Mouse (Mus musculus): ENCODE measurements at regions not wholly inside any gene's neighbourhood (a gene's known extent, or its start where the extent isn't known, plus 50 kb on each side); places are given as distances from the start of the nearest gene placed in this dataset.
"Not testable (repeated sequence)": the region's sequence is repeated elsewhere in the genome, so short reads cannot be mapped to it uniquely, and the experiment has no call there.

- DNase-seq (ENCODE audit: low read depth, low spot score): no peak
These were observed 524.7 kb upstream of the Kif18a start for GRCm38 (mm10) chr2:108755821-108756220.

DNA sequence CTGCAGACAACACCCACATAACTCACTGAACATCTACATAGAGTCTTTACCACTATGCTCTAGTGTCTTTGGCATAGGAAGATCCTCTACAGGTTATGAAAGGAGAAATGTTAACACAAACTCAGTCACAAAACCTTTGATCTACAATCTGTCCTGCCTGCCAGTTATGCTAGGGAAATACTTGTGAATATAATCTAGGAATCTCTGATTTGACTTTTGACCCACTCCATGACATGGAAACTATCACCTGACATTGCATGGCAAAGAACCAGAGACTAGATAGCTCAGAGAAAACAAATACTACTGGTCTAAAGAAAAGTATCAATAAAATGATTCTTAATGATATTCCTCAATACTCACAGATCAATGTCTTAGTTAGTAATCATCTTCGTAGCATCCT lies 524.3 kb upstream of the Kif18a start:
- WGBS: 87% methylated on average over 1 of the region's 1 CpGs
- no peak for DNase-seq (ENCODE audit: low read depth, low spot score)

More at GRCm38 (mm10) chr2:108755821-108756220, 524.7 kb upstream of the Kif18a start:
- WGBS: 28% methylated on average over 1 of the region's 1 CpGs

- 49% methylated on average over 4 of the region's 4 CpGs for WGBS
- DNase-seq (ENCODE audit: low read depth, low spot score): no peak
These were observed 515.8 kb upstream of the Kif18a start for GRCm38 (mm10) chr2:108764703-108765102.

DNA sequence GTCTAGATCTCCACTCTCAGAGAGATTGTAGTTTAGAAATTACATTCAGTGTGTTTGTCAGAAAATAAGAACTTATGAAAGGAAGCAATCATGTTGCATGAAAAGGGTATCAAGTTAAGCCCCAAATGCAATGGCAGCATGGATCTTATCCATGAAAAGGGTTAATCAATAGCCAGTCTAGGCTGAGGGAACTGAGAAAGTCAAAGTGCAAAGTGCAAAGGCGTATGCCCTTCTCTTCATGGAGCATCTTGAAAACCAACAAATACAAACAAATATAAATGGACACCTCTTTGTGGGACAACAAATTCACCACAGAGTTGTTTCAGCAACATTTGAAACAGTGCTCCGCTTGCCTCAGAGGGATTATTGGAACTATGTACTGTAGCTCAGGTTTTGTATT lies 514.1 kb upstream of the Kif18a start:
- 76% methylated on average over 2 of the region's 2 CpGs for WGBS
- no peak for DNase-seq (ENCODE audit: low read depth, low spot score)

- 89% methylated on average over 1 of the region's 1 CpGs for WGBS
These were observed 510.2 kb upstream of the Kif18a start for GRCm38 (mm10) chr2:108770383-108770782.

GRCm38 (mm10) chr2:108783457-108783856 lies 497.1 kb upstream of the Kif18a start:
- DNase-seq (ENCODE audit: low read depth, low spot score): peak; percentile 7

More at GRCm38 (mm10) chr2:108770383-108770782, 510.2 kb upstream of the Kif18a start:
- DNase-seq (ENCODE audit: low read depth, low spot score): no peak

GRCm38 (mm10) chr2:108785161-108785957 lies 495.2 kb upstream of the Kif18a start:
- 79% methylated on average over 19 of the region's 19 CpGs for WGBS
- no peak for DNase-seq (ENCODE audit: low read depth, low spot score)

DNA sequence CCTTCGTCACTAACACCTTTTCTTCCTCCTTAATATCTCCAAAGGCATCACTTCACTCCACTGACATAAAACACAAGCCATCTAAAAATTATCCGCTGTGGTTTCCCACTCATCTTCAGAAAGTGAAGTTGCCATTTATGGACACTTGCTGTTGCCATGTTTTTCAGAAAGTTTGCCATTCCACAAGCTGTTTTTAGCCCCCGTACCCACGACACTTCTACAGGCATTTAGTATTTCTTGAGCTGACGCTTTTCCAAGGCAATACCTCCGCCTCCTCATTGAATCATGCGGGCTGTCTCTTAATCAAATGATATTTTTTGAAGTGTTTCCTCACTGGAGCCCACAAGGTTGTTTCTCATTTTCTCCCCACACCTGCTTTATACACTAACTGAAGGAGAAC lies 491.4 kb upstream of the Kif18a start:
- 85% methylated on average over 7 of the region's 7 CpGs for WGBS
- no peak for DNase-seq (ENCODE audit: low read depth, low spot score)

GRCm38 (mm10) chr2:108795145-108795544 lies 485.4 kb upstream of the Kif18a start:
- WGBS: 61% methylated on average over 2 of the region's 2 CpGs
- no peak for DNase-seq (ENCODE audit: low read depth, low spot score)

DNA sequence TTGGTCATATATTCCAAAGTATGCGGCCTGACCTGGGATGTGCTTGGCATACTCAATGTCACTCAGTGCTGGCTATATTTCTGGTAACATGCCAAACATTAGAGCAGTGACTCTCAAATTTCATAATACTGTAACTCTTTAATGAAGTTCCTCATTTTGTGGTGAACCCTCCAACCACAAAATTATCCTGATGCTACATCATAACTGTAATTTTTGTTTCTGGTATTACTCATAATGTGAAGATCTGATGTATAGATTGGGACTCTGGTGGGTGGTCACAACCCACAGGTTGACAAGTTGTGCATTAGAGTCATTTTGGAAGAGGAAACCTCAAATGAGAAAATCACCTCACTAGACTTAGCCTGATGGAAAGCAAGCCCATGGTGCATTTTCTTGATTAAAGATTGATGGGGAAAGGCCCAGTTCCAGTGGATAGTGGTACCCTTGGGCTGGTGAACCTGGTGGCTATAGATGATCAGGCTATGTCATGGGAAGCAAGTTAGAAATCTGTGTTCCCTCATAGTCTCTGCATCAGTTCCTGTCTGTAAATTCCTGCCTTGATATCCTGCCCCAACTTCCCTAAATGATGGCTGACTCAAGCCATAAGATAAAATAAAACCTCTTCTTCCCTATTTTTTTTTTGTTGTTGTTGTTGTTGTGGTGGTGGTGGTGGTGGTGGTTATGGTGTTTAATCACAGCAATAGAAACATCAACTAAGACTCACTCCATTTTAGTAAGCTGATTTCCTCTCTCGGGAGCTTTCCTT lies 483.5 kb upstream of the Kif18a start:
- WGBS: 84% methylated on average over 2 of the region's 2 CpGs
- no peak for DNase-seq (ENCODE audit: low read depth, low spot score)

- DNase-seq (ENCODE audit: low read depth, low spot score): no peak
These were observed 468.2 kb upstream of the Kif18a start for GRCm38 (mm10) chr2:108812367-108812766.

DNA sequence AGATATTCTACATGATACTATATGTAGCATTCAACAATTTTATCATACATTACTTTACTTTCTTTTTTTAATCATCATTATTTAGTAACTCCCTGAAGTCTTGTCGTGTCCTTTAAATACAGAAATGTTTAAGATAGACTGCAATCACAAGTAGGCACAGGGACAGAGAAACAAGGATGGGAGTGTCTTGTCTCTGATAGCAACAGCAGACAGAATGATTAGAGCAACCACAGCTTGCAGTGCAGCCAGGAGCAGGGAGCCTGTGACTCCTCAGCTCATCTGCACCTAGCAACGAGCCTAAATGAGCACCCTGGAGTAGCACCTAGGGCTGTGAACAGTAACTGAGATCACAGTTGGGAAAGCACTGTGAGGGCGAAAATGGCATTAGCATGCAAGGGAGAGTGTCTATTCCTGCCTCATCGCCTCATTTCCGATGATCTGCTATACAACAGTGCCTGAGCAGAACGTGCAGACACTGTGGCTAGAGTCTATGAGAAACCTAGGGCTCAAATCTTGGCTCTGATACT lies 467.4 kb upstream of the Kif18a start:
- DNase-seq (ENCODE audit: low read depth, low spot score): no peak
- 61% methylated on average over 6 of the region's 6 CpGs for WGBS

DNA sequence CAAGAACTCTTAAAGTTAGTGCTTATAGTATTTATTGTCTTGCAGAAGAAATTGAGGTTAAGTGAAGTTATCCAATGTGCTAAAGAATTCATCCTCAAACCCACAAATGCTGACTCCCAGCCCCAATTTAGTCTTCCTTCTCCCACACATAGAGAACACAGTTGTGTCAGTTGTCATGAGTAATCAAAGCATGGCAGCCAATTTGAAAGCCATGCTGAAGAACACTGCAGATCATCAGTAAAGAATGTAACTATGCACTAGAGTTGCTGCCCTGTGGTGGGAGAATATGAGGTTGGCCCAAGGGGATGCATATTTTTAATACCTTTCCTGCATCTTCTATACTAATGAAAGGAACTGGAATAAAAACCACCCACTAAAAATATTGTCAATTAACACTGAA lies 464.0 kb upstream of the Kif18a start:
- no peak for DNase-seq (ENCODE audit: low read depth, low spot score)

DNA sequence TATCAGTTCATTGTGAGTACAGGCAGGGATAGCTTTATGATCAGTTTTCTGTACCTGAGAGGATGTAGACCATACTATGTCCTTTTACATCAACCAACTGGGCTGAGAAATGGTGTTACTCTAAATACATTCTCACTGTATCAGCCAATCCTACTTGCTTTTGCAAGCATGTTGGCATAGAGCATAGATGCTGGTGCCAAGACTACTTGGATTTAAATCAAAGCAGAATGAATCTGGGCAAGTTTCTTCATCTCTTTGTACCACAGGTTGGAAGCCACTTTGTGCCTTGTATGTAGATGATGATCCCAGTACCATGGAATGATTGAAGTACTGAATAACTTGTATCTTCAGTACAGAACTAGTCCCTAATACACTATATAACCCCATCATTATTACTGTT lies 456.5 kb upstream of the Kif18a start:
- DNase-seq (ENCODE audit: low read depth, low spot score): no peak

DNA sequence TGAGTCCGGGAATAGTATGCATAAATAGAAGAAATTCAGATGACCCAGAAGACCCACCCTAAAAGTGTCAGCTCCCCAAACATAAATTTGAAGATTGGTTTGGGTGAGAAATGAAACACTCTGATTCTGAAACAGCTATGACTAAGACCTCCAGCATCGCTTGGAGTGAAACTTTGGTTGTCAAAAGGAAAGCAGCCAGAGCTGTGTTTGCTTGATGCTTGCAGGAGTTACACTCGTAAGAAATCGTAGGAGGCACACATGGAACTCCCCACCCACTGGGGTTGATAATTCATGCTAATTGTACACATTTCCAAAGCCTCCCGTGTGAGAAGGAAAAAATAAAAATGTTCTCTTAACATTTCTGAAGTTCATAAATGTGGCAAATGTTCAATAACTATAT lies 454.6 kb upstream of the Kif18a start:
- WGBS: 52% methylated on average over 5 of the region's 5 CpGs
- DNase-seq (ENCODE audit: low read depth, low spot score): no peak

- DNase-seq (ENCODE audit: low read depth, low spot score): no peak
- 16% methylated on average over 12 of the region's 12 CpGs for WGBS
These were observed 453.3 kb upstream of the Kif18a start for GRCm38 (mm10) chr2:108827106-108827838.

DNA sequence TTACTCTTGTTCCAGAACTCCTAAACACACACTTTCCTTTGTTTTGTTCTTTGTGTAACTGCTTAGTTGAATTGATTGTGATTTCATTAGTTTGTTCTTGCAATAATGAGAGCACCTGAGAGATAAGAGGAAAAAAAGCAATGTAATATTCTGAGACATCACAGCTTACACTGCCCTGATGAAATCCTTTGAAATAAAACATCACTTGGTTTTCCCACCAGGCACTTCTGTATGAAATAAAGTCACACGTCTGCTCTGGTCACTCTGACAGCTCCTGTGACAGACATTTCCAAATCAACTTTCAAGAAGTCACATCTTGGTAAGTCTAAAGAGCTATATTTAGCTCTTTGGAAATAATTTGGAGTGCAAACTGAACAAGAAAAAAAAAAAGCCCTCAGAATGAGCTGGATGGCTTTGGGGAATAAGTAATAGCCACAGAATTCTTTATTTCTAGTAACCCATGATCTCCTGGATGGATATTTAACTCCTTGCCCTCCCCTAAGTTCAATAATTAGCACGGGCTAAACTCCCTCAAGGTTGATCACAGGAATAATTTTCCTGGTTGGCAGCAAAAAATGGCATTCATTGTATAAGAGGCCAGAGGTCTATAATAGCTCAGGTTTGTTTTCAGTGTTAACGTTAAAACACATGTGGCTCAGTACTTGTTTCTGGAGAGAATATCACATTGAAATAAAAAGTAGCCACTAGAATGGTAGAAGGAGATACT lies 452.4 kb upstream of the Kif18a start:
- no peak for DNase-seq (ENCODE audit: low read depth, low spot score)
- WGBS: 66% methylated on average over 3 of the region's 3 CpGs

DNA sequence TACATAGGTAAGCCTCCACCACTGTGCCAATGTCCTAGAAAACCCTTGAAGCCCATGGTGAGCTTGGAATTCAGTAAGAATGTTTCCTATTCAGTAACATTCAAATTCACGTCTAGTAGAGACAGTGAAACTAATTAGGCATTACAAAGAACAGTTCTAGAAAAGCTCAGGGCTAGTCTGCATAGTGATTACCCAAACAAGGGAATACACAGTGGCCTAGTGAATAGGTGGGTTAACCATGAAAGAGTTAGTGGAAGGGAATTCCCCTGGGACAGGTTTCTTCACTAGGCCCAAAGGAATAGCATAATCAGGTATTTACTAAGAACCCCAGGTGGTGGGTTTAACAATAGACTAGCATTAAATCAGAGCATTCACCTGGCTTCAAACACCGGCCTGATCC lies 436.7 kb upstream of the Kif18a start:
- WGBS: 54% methylated on average over 2 of the region's 2 CpGs
- not testable (repeated sequence) for DNase-seq (ENCODE audit: low read depth, low spot score)

GRCm38 (mm10) chr2:108848051-108848450 lies 432.5 kb upstream of the Kif18a start:
- DNase-seq (ENCODE audit: low read depth, low spot score): no peak
- WGBS: 86% methylated on average over 3 of the region's 3 CpGs

DNA sequence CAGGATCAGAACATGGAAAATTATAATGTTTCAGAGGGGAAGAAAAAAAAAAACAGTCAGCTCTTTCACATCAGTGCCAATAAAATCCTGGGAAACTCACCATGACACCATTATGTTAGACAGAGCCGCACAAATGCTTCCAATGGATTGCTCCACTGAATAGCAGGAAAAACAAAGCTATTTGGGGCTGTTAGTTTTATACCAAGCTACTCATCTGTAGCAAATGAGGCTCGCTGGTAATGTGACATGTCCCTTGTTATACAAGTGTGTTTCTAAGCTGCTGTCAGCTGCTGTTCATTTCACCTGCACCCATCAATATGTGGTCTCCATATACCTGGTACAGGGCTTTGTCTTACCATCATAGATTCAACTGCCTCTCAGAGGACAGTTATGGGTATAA lies 426.1 kb upstream of the Kif18a start:
- WGBS: 54% methylated on average over 2 of the region's 2 CpGs
- DNase-seq (ENCODE audit: low read depth, low spot score): no peak
